Mouse (Mus musculus): Measurements from ENCODE around the gene Pygm.

Pygm gene

DNA sequence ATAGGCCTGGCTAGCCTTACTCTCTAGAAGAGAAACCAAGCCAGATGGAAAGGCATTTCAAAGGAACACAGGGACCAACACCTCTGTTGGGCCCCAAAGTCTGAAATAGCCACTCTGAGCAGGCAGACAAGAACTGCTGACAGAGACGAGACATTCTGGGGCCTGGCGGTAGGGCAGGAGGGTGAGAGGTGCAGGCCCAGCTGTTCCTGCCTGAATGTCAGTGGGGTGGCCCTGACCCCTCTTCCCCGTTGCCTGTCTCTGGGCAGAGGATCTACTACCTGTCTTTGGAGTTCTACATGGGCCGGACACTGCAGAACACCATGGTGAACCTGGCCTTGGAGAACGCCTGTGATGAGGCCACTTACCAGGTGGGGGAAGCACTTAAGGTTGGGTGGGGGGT lies 1.2 kb downstream of the Pygm start:
- DNase-seq (ENCODE audit: low spot score in 2 of 2), result no peak

GRCm38 (mm10) chr19:6385821-6386220 lies 1.6 kb downstream of the Pygm start:
- no peak for DNase-seq (ENCODE audit: low spot score in 2 of 2)

- DNase-seq (ENCODE audit: low spot score in 2 of 2), result no peak
These were observed 2.0 kb downstream of the Pygm start for GRCm38 (mm10) chr19:6386234-6386633.

- no peak for DNase-seq (ENCODE audit: low spot score in 2 of 2)
These were observed 3.8 kb downstream of the Pygm start for GRCm38 (mm10) chr19:6388006-6388405.

GRCm38 (mm10) chr19:6389803-6390202 lies 5.6 kb downstream of the Pygm start:
- DNase-seq (ENCODE audit: low spot score in 2 of 2), result no peak

GRCm38 (mm10) chr19:6390251-6390650 lies 6.1 kb downstream of the Pygm start:
- DNase-seq (ENCODE audit: low spot score in 2 of 2), result no peak

DNA sequence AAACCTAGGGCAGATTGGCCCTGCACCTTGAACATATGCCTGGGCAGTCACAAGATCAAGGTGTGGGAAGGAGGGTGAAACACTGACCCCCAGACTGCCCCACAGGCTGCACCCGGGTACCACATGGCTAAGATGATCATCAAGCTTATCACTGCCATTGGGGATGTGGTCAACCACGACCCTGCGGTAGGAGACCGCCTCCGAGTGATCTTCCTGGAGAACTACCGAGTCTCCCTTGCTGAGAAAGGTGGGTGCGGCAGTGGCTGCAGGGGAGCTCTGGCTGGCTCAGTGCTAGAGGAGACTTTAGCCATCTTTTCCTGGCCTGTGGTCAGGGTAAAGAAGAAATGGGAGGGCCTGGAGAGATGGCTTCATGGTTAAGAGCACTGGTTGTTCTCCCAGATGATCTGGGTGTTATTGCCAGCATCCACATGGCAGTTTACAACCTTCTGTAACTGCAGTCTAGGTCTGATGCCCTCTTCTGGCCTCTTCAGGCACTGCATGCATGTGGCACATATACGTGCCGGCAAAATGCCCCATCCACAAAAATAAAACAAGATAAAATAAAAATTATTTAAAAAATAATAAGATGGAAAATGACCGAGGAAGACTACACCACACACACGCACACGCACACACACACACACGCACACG lies 8.7 kb downstream of the Pygm start:
- DNase-seq (ENCODE audit: low spot score in 2 of 2), result no peak

- DNase-seq (ENCODE audit: low spot score in 2 of 2), result no peak
These were observed 9.4 kb downstream of the Pygm start for GRCm38 (mm10) chr19:6393637-6394036.

- no peak for DNase-seq (ENCODE audit: low spot score in 2 of 2)
These were observed 12.0 kb downstream of the Pygm start for GRCm38 (mm10) chr19:6396237-6396636.

GRCm38 (mm10) chr19:6397582-6398249 lies 13.5 kb downstream of the Pygm start:
- DNase-seq (ENCODE audit: low spot score in 2 of 2), result no peak

DNA sequence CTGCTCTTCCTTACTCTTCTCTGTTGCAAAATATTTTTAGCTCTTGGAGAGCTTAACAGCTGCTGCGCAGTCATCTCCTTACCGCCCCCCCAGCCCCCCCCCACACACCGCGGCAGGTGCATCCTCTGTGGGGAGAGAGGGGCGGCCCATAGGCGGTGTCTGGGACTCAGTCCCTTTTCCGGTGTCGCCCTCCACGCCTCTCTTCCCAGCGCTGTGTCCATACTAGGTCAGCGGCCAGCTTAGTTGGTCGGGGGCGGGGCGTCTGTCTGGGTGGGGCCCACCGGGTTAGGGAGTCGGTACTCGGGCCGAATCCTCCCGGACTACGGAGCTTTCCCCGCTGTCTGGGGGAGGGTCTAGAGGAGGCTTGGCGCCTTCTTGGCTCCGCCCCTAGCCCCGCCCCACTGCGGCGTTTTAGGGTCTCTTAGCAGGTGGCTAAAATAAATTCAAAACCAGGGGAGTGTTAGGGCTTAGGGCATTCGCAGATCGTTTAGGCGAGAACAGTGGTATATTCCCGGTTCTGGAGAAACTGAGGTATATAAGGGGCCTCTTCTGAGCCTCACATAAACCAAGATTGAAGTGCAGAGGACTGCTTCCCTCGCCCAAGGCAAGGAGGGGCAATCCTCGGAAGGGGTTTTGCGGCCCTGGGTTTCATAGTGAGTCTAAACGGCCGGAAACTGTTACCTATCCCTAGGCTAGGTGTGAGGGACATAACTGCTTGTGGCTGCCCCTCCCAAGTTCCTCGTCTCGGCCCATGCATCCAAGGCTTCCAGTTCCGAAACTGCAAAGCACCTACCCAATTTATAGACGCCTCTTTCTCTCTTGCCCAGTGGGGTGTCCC lies 14.5 kb downstream of the Pygm start:
- no peak for DNase-seq (ENCODE audit: low spot score in 2 of 2)

DNA sequence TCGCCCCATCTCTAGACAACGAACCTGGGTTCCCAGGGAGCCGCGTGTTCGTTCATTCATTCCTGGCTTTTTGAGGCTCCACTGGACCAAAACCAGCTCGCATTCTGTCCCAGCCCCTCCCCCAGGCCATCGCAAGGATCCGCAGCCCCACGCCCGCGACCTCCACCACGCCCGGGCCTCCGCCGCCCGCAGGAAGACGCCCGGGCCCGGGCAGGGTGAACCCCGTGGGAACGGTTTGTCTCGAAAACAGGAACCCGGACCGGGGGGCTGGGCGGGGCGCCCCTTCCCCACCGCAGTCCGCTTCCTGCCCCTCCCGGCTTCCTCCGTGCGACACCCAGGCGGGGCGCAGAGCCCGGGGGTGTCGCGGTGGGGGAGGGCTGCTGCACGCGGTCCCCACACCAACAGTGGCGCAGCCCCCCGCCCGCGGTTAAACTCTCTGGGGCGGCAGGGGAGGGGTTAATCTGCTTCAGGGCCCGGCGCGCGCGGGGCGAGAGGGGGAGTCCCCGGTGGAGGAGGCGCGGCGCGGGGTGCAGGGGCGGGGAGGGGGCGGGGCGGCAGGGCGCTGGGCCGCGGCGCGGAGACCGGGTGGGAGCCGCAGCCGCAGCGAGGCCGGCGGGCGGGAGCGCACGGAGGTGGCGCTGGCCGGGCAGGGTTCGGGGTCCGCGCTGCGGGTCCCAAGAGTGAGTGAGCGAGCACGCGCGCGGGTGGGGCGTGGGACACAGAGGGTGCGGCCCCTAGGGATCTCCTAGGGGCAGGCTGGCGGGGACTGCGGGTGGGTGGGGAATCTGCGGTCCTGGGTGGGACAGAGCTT lies 15.3 kb downstream of the Pygm start, which contains the start of gene Rasgrp2:
Gene Rasgrp2 (plus strand): TSS at position 56 of the 811 bp plus-strand sequence.
- DNase-seq (ENCODE audit: low spot score in 2 of 2), result no peak

GRCm38 (mm10) chr19:6400096-6401086 lies 16.2 kb downstream of the Pygm start:
- DNase-seq (ENCODE audit: low spot score in 2 of 2), result no peak

DNA sequence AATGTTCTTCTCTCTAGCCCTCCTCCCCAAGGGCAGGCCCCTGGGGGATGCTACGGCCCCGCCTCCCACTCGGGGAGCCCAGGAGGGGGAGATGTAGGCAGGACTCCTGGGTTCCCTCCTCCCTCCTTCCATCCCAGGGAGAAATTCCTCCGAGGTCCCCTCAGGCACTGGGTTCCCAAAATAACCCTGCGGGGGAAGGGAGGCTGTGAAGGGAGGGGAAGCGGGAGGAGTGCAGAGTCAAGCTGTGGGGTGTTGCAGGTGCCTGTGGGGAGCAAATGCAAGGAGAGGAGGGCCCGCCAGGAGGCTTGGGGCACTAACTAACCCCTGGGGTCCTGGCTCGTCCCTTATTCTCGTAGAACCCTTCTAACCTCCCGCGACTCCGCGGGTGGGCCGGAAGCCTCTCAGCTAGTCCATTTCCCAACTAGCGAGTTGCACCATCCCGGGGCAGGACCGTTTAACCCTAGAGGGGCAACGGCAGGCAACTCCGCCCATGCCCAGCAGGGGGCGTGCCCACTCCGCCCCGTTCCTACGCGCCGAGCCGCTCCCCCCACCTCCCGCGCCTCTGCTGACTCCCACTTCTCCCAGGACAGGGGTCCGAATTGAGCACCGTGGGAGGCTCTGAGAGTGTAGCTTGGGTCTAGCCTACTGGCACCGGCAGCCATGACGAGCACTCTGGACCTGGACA lies 17.1 kb downstream of the Pygm start:
- DNase-seq (ENCODE audit: low spot score in 2 of 2), result peak; percentile 56 to 61

DNA sequence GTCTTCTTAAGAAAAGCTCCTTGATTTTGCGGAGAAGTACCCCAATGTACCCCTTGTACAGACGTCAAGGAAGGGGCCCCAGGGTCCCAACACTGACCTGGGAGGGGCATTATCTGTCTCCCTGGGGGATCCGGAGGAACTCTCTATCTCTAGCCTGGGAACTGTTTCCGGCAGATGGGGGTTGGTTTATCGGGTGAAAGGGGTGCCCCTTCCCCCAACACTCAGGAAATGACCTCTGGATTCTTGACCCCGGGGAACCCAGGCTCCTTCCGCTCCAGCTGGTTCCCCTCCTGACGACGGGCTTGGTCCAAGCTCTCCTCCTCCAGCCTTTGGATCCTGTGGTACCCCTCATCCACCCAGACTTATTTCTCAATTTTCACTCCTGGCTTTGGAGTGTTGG lies 17.8 kb downstream of the Pygm start:
- DNase-seq (ENCODE audit: low spot score in 2 of 2), result no peak

DNA sequence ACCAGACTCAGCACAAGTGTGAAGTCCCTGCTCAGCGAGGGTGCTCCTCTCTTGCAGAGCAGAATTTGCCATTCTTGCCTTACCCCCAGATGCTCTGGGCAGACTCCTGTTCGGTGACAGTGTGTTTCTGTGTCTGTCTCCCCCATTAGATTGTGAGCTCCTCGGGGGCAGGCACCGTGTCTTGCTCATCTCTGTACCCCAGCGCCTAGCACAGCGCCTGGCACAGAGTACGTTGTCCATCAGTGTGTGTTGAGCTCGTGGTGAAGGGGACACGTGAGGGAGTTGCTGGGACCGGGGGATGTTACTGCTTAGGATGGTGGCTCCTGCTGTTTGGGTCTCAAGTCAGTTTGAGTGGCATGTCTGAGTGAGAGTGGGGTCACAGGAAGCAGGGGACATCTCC lies 19.7 kb downstream of the Pygm start:
- DNase-seq (ENCODE audit: low spot score in 2 of 2), result no peak

GRCm38 (mm10) chr19:6405433-6405832 lies 21.2 kb downstream of the Pygm start:
- no peak for DNase-seq (ENCODE audit: low spot score in 2 of 2)

GRCm38 (mm10) chr19:6407109-6407508 lies 22.9 kb downstream of the Pygm start:
- DNase-seq (ENCODE audit: low spot score in 2 of 2), result no peak

DNA sequence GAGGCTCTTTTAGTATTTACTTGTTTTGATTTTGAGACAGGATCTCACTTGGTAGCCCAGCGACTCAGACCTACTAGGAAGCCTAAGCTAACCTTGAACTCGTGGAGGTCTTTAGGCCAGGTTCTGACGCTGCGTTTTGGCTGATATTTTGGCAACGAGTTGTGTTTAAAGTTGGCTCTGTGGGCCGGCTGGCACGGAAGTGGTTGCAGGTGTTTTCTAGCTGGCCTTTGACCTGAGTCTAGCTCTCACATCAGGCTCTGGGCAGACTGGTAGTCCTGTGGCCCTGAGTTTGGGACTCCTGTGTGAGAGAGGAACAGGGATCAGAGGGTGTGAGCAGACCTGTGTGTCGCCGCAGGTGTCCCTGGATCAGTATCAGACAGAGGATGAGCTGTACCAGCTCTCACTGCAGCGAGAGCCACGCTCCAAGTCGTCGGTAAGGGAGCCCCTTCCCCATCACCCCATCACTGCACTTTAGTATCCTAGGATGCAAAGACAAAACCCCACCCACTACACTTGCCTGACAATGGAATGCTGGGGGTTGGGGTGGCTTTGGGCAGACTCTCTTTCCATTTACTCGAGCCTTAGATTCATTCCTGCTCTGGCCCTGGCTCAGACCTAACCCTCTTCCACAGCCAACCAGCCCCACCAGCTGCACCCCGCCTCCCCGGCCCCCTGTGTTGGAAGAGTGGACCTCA lies 23.8 kb downstream of the Pygm start:
- DNase-seq (ENCODE audit: low spot score in 2 of 2), result no peak
